Mouse (Mus musculus) kidney, postnatal 0 days (tissue): Measurements from ENCODE around the gene Myoz1. TPM values are rescaled to one million over a fixed set of nuclear protein-coding genes. Genes with fewer than 3 reads are reported as not detected.

Source experiments
- ATAC-seq: fragments of 200-750 bp; cut with Nextera tagmentation; replicated peaks from 2 replicates; pipeline ENCODE4 v1.8.0; 2017; ENCODE audit warnings: low read depth, moderate number of reproducible peaks, moderate TSS enrichment, moderate library complexity; ENCODE audit not compliant: low FRiP score
- DNase-seq: peaks from one replicate; pipeline ENCODE4 v3.0.0-alpha.2; 2016; ENCODE audit warnings: low spot score
- H3K27ac ChIP-seq: fragments of 300-500 bp; sonication (generic); 2 replicates; pipeline ENCODE4 v1.5.1; 2014; ENCODE audit warnings: mild to moderate bottlenecking
- H3K27me3 ChIP-seq: fragments of 300-500 bp; sonication (generic); 2 replicates; pipeline ENCODE4 v1.6.1; 2014; ENCODE audit warnings: low read length, mixed read lengths; ENCODE audit not compliant: insufficient read depth
- H3K36me3 ChIP-seq: fragments of 300-500 bp; sonication (generic); 2 replicates; pipeline ENCODE4 v1.6.1; 2014; ENCODE audit warnings: low read length, mixed read lengths; ENCODE audit not compliant: insufficient read depth
- H3K4me1 ChIP-seq: fragments of 300-500 bp; sonication (generic); replicated peaks from 2 replicates; pipeline ENCODE4 v1.6.1; 2014; ENCODE audit warnings: antibody characterized with exemption, low read length, mixed read lengths; ENCODE audit not compliant: insufficient read depth
- H3K4me2 ChIP-seq: fragments of 300-500 bp; sonication (generic); 2 replicates; pipeline ENCODE4 v1.6.1; 2014; ENCODE audit warnings: mild to moderate bottlenecking, low read length, moderate library complexity, mixed read lengths
- H3K4me3 ChIP-seq: fragments of 300-500 bp; sonication (generic); replicated peaks from 2 replicates; pipeline ENCODE4 v1.5.1; 2014; ENCODE audit warnings: low read depth, low read length
- H3K9ac ChIP-seq: fragments of 300-500 bp; sonication (generic); 2 replicates; pipeline ENCODE4 v1.6.1; 2014; ENCODE audit warnings: low read depth, low read length
- H3K9me3 ChIP-seq: fragments of 300-500 bp; sonication (generic); replicated peaks from 2 replicates; pipeline ENCODE4 v1.6.1; 2016; ENCODE audit warnings: low read length, inconsistent platforms, mixed read lengths
- CTCF ChIP-seq: IDR thresholded peaks from 2 replicates; pipeline ENCODE4 v1.5.1; 2016; ENCODE audit warnings: antibody characterized with exemption, low read depth, mild to moderate bottlenecking, moderate library complexity
- WGBS: fragments of 180-500 bp; shearing (Covaris S2); extraction: QIAGEN DNeasy Blood & Tissue Kit; methylation state at CpG from one replicate; pipeline ENCODE4 v1.1.7; 2014; 5-methylcytosine and 5-hydroxymethylcytosine counted together
- polyA plus RNA-seq: library from polyadenylated mRNA; unstranded; fragments of >200 nt; fragmentation: Nextera tagmentation; extraction: Ambion mirVana; gene quantifications from 2 replicates; pipeline ENCODE4 v1.2.1, GENCODE M21; 2015

Myoz1 gene
- polyA plus RNA-seq, 1 experiment from 2014 or later = 1.8 TPM

GRCm38 (mm10) chr14:20635546-20635945 lies 20.8 kb downstream of the Myoz1 start:
- Histone ChIP-seq H3K4me3 (no peak overlapping the region), H3K27me3 (no peaks in the 10 kb centered on the region), H3K36me3 (no peaks in the 10 kb centered on the region), H3K9ac (no peak overlapping the region), H3K27ac (no peak overlapping the region), H3K9me3 (no peaks in the 10 kb centered on the region), H3K4me1 (no peaks in the 10 kb centered on the region), H3K4me2 (no peak overlapping the region)
- WGBS = 93% methylated on average over 2 of the region's 2 CpGs
- no peak for ATAC-seq
- DNase-seq = no peak
- TF ChIP-seq CTCF = no peak

DNA sequence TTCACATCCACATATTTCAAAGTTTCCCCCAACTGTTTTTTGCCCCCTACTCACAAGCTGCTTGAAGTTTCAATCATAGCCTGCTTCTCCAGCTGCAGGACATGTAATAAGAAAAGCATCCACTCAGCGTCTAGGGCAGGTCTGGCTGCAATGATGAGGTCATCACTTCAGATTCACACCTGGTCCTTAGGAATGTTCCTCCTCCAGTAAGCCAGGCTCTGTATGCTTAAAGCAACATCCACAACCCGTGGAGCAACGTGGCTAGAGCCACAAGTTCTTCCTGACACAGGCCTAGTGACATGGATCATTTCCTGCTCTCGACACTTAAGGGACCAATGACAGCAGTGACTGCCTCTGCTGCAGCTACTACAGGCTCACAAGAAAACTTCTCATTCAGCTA lies 25.1 kb downstream of the Myoz1 start:
- Histone ChIP-seq H3K36me3 (no peaks in the 10 kb centered on the region), H3K4me1 (no peaks in the 10 kb centered on the region), H3K4me2 (no peak overlapping the region), H3K9ac (no peak overlapping the region), H3K9me3 (no peaks in the 10 kb centered on the region), H3K4me3 (no peak overlapping the region), H3K27ac (no peak overlapping the region), H3K27me3 (no peaks in the 10 kb centered on the region)
- 33% methylated on average over 4 of the region's 4 CpGs for WGBS
- TF ChIP-seq CTCF = no peak
- DNase-seq = peak; percentile 10
- ATAC-seq = 0 out of 2 replicates have a peak, but pooled peaks have one; percentile 29

DNA sequence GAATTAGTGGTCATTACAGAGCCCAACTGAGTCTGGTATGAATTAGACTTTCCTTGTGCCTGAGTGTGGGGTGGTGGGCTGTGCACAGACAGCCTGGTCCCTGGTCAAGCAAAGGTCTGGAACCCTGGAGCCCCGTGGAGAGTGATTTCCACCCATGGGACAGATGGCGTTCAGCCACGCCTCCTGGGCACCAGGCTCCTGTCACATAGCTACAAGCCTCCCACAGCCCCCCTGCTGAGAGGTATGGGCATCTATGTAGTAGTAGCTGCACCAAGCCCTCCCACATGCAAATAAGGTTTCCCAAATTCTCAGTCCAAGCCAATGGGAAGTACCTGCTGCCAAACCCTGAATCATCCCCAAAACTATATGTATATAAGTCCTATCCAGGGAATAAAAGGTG lies 29.4 kb downstream of the Myoz1 start:
- H3K27ac ChIP-seq = no peak overlapping the region

DNA sequence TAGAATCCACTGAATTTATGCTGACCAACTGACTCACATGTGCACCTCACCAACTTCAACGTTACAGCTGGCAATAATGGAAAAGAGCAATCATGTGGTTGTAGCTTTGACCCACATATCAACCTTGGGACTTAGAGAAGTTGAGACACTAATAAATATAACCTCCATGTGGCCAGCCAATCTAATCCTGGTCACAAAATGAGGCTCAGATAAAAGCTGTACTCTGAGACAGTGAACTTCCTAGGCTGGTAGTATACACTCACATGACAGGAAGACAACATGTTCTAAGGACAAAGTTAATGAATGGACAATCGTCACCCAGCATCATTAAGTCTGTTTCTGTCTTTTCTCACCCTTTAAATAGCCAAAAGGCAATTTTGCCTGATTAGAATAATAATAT lies 29.9 kb downstream of the Myoz1 start:
- no peak for DNase-seq
- WGBS = 74% methylated on average over 2 of the region's 2 CpGs
- H3K4me1 ChIP-seq = no peaks in the 10 kb centered on the region
- H3K4me3 ChIP-seq = no peak overlapping the region
- TF ChIP-seq CTCF = no peak
- no peaks in the 10 kb centered on the region for H3K9me3 ChIP-seq
- H3K4me2 ChIP-seq = no peak overlapping the region
- H3K36me3 ChIP-seq = no peaks in the 10 kb centered on the region
- no peak for ATAC-seq
- H3K9ac ChIP-seq = no peak overlapping the region
- H3K27me3 ChIP-seq = no peaks in the 10 kb centered on the region
- H3K27ac ChIP-seq = no peak overlapping the region

More for the DNA sequence above, 29.4 kb downstream of the Myoz1 start:
- Histone ChIP-seq H3K27me3 (no peaks in the 10 kb centered on the region), H3K36me3 (no peaks in the 10 kb centered on the region), H3K4me2 (no peak overlapping the region), H3K4me1 (no peaks in the 10 kb centered on the region), H3K4me3 (no peak overlapping the region), H3K9ac (no peak overlapping the region), H3K9me3 (no peaks in the 10 kb centered on the region)
- TF ChIP-seq CTCF = no peak
- 61% methylated on average over 3 of the region's 3 CpGs for WGBS
- no peak for DNase-seq
- no peak for ATAC-seq

- H3K4me1 ChIP-seq = no peaks in the 10 kb centered on the region
- H3K27ac ChIP-seq = no peak overlapping the region
- 99% methylated on average over 3 of the region's 3 CpGs for WGBS
- H3K36me3 ChIP-seq = no peaks in the 10 kb centered on the region
- no peak for TF ChIP-seq CTCF
- H3K4me2 ChIP-seq = no peak overlapping the region
- H3K4me3 ChIP-seq = no peak overlapping the region
- no peak for ATAC-seq
- no peak overlapping the region for H3K9ac ChIP-seq
- DNase-seq = no peak
- H3K27me3 ChIP-seq = no peaks in the 10 kb centered on the region
- no peaks in the 10 kb centered on the region for H3K9me3 ChIP-seq
These were observed 33.4 kb downstream of the Myoz1 start for GRCm38 (mm10) chr14:20622907-20623306.

DNA sequence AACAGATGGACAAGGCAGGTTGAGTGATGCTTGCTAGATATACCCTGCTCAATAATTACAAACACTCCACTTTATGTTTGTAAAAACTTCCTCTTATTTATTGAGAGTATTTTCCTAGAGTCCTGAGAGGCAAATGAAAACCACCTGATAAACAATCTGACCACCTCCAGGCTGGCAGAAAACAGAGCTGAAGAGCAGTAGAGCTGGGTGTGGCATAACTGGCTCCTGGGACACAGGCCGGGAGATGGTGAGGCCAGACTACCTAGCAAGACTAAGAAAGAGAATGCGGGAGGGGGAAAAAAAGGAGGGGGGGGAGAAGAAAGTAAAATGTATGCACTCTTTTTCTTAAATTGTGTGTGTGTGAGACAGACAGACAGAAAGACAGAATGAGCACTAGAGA lies 33.9 kb downstream of the Myoz1 start:
- no peak for DNase-seq
- no peaks in the 10 kb centered on the region for H3K36me3 ChIP-seq
- H3K4me2 ChIP-seq = no peak overlapping the region
- WGBS = 91% methylated on average over 2 of the region's 2 CpGs
- no peak for TF ChIP-seq CTCF
- H3K27ac ChIP-seq = no peak overlapping the region
- no peak overlapping the region for H3K4me3 ChIP-seq
- no peak for ATAC-seq
- no peaks in the 10 kb centered on the region for H3K27me3 ChIP-seq
- H3K4me1 ChIP-seq = no peaks in the 10 kb centered on the region
- no peak overlapping the region for H3K9ac ChIP-seq
- H3K9me3 ChIP-seq = no peaks in the 10 kb centered on the region

GRCm38 (mm10) chr14:20621903-20622302 lies 34.4 kb downstream of the Myoz1 start:
- Histone ChIP-seq H3K4me1 (no peaks in the 10 kb centered on the region), H3K27me3 (no peaks in the 10 kb centered on the region), H3K9ac (no peak overlapping the region), H3K4me2 (no peak overlapping the region), H3K4me3 (no peak overlapping the region), H3K27ac (no peak overlapping the region), H3K9me3 (no peaks in the 10 kb centered on the region), H3K36me3 (no peaks in the 10 kb centered on the region)
- no peak for TF ChIP-seq CTCF
- ATAC-seq (no peak), DNase-seq (no peak)
- WGBS = 85% methylated on average over 2 of the region's 2 CpGs
